In the genomic region with DNA sequence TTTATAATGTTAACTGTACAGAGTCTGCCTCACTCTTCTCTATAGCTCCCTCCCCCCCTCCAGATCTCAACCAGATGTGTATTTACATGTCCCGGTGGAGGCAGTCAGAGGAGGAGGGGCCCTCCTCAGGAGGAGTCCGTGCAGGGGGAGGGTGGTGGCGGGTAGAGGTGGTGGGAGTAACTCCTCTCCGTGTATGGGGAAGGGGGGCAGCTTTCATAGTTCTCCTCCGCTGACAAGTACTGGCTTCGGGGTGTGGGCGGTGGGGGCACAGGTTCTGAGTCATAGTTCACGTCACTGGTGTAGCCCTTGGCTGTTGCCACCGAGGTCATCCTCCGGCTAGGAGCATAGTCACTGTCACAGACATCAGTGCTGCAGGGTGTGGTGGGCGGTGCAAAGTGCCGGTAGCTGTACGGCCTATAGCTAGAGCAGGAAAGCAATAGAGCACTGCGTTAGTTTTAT, we compare ENCODE assay signal across 8 mouse cellular contexts. TPM values are rescaled to one million over a fixed set of nuclear protein-coding genes. Genes with fewer than 3 reads are reported as not detected.
DNase-seq lines count a peak whose midpoint lies in the region; ATAC-seq and TF ChIP-seq lines count a peak whose summit lies in the region.

No protein-coding gene starts in this region.

- DNase-seq in heart, postnatal 14 days: no peak
- peak; percentile 61 for DNase-seq in 3T3-L1 (ENCODE audit: low read depth, low spot score)
- peak; percentile 22 for DNase-seq in brain, embryonic 14.5 days (ENCODE audit: low read depth)
- DNase-seq in urinary bladder, adult 2 months (ENCODE audit: low spot score): no peak

- H3K36me3 ChIP-seq in heart, embryonic 11.5 days (ENCODE audit: control insufficient read depth, insufficient read depth, low read length): peaks cover 29% of the 10 kb centered on the region
- peaks cover 53% of the 10 kb centered on the region for H3K36me3 ChIP-seq in hindbrain, embryonic 15.5 days
- peaks cover 62% of the 10 kb centered on the region for H3K36me3 ChIP-seq in neural tube, embryonic 12.5 days

- no peak overlapping the region for H3K27ac ChIP-seq in heart, embryonic 11.5 days (ENCODE audit: low read depth, low read length)
- no peak overlapping the region for H3K27ac ChIP-seq in hindbrain, embryonic 15.5 days (replicated peaks)
- H3K27ac ChIP-seq in neural tube, embryonic 12.5 days: no peak overlapping the region

- no peaks in the 10 kb centered on the region for H3K4me1 ChIP-seq in heart, embryonic 11.5 days (ENCODE audit: control insufficient read depth, insufficient read depth, low read length)
- H3K4me1 ChIP-seq in hindbrain, embryonic 15.5 days (replicated peaks): no peaks in the 10 kb centered on the region
- H3K4me1 ChIP-seq in neural tube, embryonic 12.5 days: peaks cover 4% of the 10 kb centered on the region; the same call in 1 of the 2 replicates

- H3K9me3 ChIP-seq in heart, embryonic 11.5 days (replicated peaks; ENCODE audit: control insufficient read depth, low read length): no peaks in the 10 kb centered on the region
- no peaks in the 10 kb centered on the region for H3K9me3 ChIP-seq in hindbrain, embryonic 15.5 days
- H3K9me3 ChIP-seq in neural tube, embryonic 12.5 days: no peaks in the 10 kb centered on the region

- no peak for TF ChIP-seq POLR2A in brain, embryonic 14.5 days (IDR thresholded peaks at IDR 0.05; ENCODE audit: borderline replicate concordance, extremely low read depth, insufficient read depth, insufficient read length, poor library complexity, severe bottlenecking)

- WGBS in heart, embryonic 11.5 days (ENCODE audit: insufficient replicate concordance): 59% methylated on average over 14 of the region's 14 CpGs
- WGBS in hindbrain, embryonic 15.5 days: 63% methylated on average over 14 of the region's 14 CpGs
- 68% methylated on average over 14 of the region's 14 CpGs for WGBS in neural tube, embryonic 12.5 days

- peak; percentile 61; the same call in 1 of the 2 replicates for ATAC-seq in heart, embryonic 11.5 days (replicated peaks; ENCODE audit: insufficient number of reproducible peaks, low FRiP score, low TSS enrichment)
- peak; percentile 51; the same call in 1 of the 2 replicates for ATAC-seq in hindbrain, embryonic 15.5 days (ENCODE audit: low FRiP score, low read depth)
- peak; percentile 67; the same call in 1 of the 2 replicates for ATAC-seq in neural tube, embryonic 12.5 days (ENCODE audit: low FRiP score, low read depth)
- no peak for ATAC-seq in cerebellum, adult (ENCODE audit: insufficient number of reproducible peaks, low FRiP score, low TSS enrichment)

- no peaks in the 10 kb centered on the region for H3K27me3 ChIP-seq in heart, embryonic 11.5 days (ENCODE audit: control insufficient read depth, insufficient read depth, low read length)
- no peaks in the 10 kb centered on the region for H3K27me3 ChIP-seq in hindbrain, embryonic 15.5 days
- no peaks in the 10 kb centered on the region for H3K27me3 ChIP-seq in neural tube, embryonic 12.5 days (replicated peaks)

- H3K9ac ChIP-seq in heart, embryonic 11.5 days (ENCODE audit: low read depth, low read length): no peak overlapping the region
- H3K9ac ChIP-seq in hindbrain, embryonic 15.5 days: no peak overlapping the region
- H3K9ac ChIP-seq in neural tube, embryonic 12.5 days: no peak overlapping the region

- H3K4me2 ChIP-seq in heart, embryonic 11.5 days: no peak overlapping the region
- H3K4me2 ChIP-seq in hindbrain, embryonic 15.5 days: no peak overlapping the region
- H3K4me2 ChIP-seq in neural tube, embryonic 12.5 days (replicated peaks): no peak overlapping the region

- H3K4me3 ChIP-seq in heart, embryonic 11.5 days (ENCODE audit: low read depth, low read length): no peak overlapping the region
- H3K4me3 ChIP-seq in hindbrain, embryonic 15.5 days: no peak overlapping the region
- no peak overlapping the region for H3K4me3 ChIP-seq in neural tube, embryonic 12.5 days

- TF ChIP-seq CTCF in brain, embryonic 14.5 days (IDR thresholded peaks at IDR 0.05; ENCODE audit: borderline replicate concordance, extremely low read depth, insufficient read depth, insufficient read length): no peak

- intact Hi-C loops in heart, postnatal 14 days (cut with DNase I): no loop called here

RNA-seq across cellular contexts. Expression of a gene that starts 54.6 kb away (rescaled TPM):
- polyA plus RNA-seq in heart, embryonic 11.5 days (2014; fragmentation: Nextera tagmentation; extraction: Ambion mirVana): 0.11 and 0.45 TPM in 2 replicates
- total RNA-seq in heart, postnatal 14 days (2021): not detected
- not detected in 2 replicates for polyA plus RNA-seq in brain, embryonic 14.5 days (2012; rRNA removed)
- 0.12 TPM in 1 of 2 replicates, not detected in the other for polyA plus RNA-seq in hindbrain, embryonic 15.5 days (2015; fragmentation: Nextera tagmentation; extraction: Ambion mirVana)
- polyA plus RNA-seq in neural tube, embryonic 12.5 days (2016; fragmentation: Nextera tagmentation; extraction: Ambion mirVana): 0.09 TPM in 1 of 2 replicates, not detected in the other
- polyA plus RNA-seq in urinary bladder, adult 2 months (2012; rRNA removed): 7.1 and 12.1 TPM in 2 replicates

Comparison
In these comparisons a context has a peak if more than half of its experiments do, and no peak if none do; other contexts are left out.
1. DNase-seq: peak in 3T3-L1 (single experiment) and brain, embryonic 14.5 days (single experiment); none in heart, postnatal 14 days (0 of 2) and urinary bladder, adult 2 months (single experiment).